ENCODE assay signal across 18 mouse cellular contexts in the genomic region with DNA sequence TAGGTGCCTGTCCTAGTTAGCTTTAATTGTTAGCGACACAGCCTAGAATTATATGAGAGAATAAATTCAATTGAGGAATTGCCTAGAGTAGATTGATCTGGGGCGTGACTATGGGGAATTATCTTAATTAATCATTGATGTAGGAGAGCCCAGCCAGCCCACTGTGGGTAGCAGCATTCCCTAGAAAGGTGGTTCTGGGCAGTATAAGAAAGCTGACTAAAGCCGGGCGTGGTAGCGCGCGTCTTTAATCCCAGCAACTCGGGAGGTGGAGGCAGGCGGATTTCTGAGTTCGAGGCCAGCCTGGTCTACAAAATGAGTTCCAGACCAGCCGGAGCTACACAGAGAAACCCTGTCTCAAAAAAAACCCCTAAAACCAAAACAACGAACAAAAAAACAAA.
"Had no signal": no experiment of that assay in that cellular context is flagged by ENCODE, and none has a peak within 500 bp of the region (broad histone marks: within the 10 kb centered on the region; RNA-seq: fewer than 3 reads in every experiment).

No protein-coding gene starts in this region.

- H3K27me3 ChIP-seq: liver, embryonic 12.5 days; midbrain, embryonic 13.5 days; neural tube, embryonic 13.5 days; neural tube, embryonic 15.5 days had no signal

- H3K27ac ChIP-seq: liver, embryonic 12.5 days; liver, embryonic 14.5 days; midbrain, embryonic 10.5 days; midbrain, embryonic 13.5 days; neural tube, embryonic 13.5 days; neural tube, embryonic 15.5 days had no signal

- H3K36me3 ChIP-seq: liver, embryonic 12.5 days; midbrain, embryonic 10.5 days; midbrain, embryonic 13.5 days; neural tube, embryonic 13.5 days; neural tube, embryonic 15.5 days had no signal

- H3K9ac ChIP-seq: liver, embryonic 12.5 days; liver, embryonic 14.5 days; lung, embryonic 14.5 days; midbrain, embryonic 13.5 days; neural tube, embryonic 13.5 days; neural tube, embryonic 15.5 days had no signal

- H3K9me3 ChIP-seq: liver, embryonic 12.5 days; midbrain, embryonic 10.5 days; midbrain, embryonic 13.5 days; neural tube, embryonic 13.5 days; neural tube, embryonic 15.5 days had no signal

- H3K4me3 ChIP-seq: liver, embryonic 12.5 days; midbrain, embryonic 10.5 days; midbrain, embryonic 13.5 days; myocyte; neural tube, embryonic 13.5 days; neural tube, embryonic 15.5 days had no signal

- ATAC-seq: liver, embryonic 12.5 days; midbrain, embryonic 13.5 days; midbrain, embryonic 16.5 days had no signal

- H3K4me1 ChIP-seq: midbrain, embryonic 10.5 days; midbrain, embryonic 13.5 days had no signal

- H3K4me2 ChIP-seq: liver, embryonic 12.5 days; lung, embryonic 14.5 days; midbrain, embryonic 13.5 days; neural tube, embryonic 13.5 days; neural tube, embryonic 15.5 days had no signal

- DNase-seq: lung, adult 18-20 months; lung, embryonic 14.5 days; lung, postnatal 10 days; lung, postnatal 4 days; retina, postnatal 1 day; right cerebral cortex, adult 18-20 months; right cerebral cortex, postnatal 25 days; right cerebral cortex, postnatal 4 days; spleen, adult 18-20 months; thymus, adult 18-20 months had no signal
